In genomic region chrX:142821846-142822245, GRCm38 (mm10) we compare ENCODE assay signal across 9 mouse cellular contexts.
DNase-seq lines count a peak whose midpoint lies in the region; ATAC-seq and TF ChIP-seq lines count a peak whose summit lies in the region.
"Had no signal": no experiment of that assay in that cellular context is flagged by ENCODE, and none has a peak within 500 bp of the region (broad histone marks: within the 10 kb centered on the region; RNA-seq: fewer than 3 reads in every experiment).

No protein-coding gene starts in this region.

- TF ChIP-seq POLR2A in limb, embryonic 14.5 days (IDR thresholded peaks at IDR 0.05; ENCODE audit: borderline replicate concordance, extremely low read depth, insufficient read depth, insufficient read length) = no peak

- H3K27ac ChIP-seq in forebrain, embryonic 10.5 days = no peak overlapping the region
- no peak overlapping the region for H3K27ac ChIP-seq in forebrain, embryonic 15.5 days (replicated peaks)
- H3K27ac ChIP-seq in limb, embryonic 14.5 days (replicated peaks; ENCODE audit: low read depth, low read length) = no peak overlapping the region
- H3K27ac ChIP-seq in limb, embryonic 10.5 days = no peak overlapping the region

- peaks cover 38% of the 10 kb centered on the region for H3K27me3 ChIP-seq in forebrain, embryonic 10.5 days (ENCODE audit: poor library complexity, severe bottlenecking)
- no peaks in the 10 kb centered on the region for H3K27me3 ChIP-seq in forebrain, embryonic 15.5 days
- no peaks in the 10 kb centered on the region for H3K27me3 ChIP-seq in limb, embryonic 14.5 days (ENCODE audit: control insufficient read depth, insufficient read depth, low read length)
- H3K27me3 ChIP-seq in limb, embryonic 10.5 days (ENCODE audit: low read depth, poor library complexity, severe bottlenecking) = peaks cover 87% of the 10 kb centered on the region

- WGBS in forebrain, embryonic 10.5 days = 29% methylated on average over 3 of the region's 3 CpGs
- 36% methylated on average over 3 of the region's 3 CpGs for whole genome bisulfite sequencing in forebrain, embryonic 15.5 days
- 25% methylated on average over 3 of the region's 3 CpGs for WGBS in limb, embryonic 14.5 days
- 38% methylated on average over 3 of the region's 3 CpGs for WGBS in limb, embryonic 10.5 days

- DNase-seq in forebrain, embryonic 10.5 days (ENCODE audit: extremely low spot score, low spot score) = peak; percentile 29
- peak; percentile 6 for DNase-seq in limb, embryonic 14.5 days (ENCODE audit: low spot score)
- DNase-seq in limb, embryonic 10.5 days (ENCODE audit: low spot score) = no peak
- peak; percentile 6 to 23 for DNase-seq in CD8-positive naive resting alpha-beta T cell, adult 2 months (ENCODE audit: low read depth in 2 of 2, low spot score in 2 of 2)
- peak; percentile 39 for DNase-seq in embryo, embryonic 11 days
- DNase-seq in spleen, adult 12 weeks (ENCODE audit: low spot score) = no peak
- no peak for DNase-seq in left cerebral cortex, adult 11 months (ENCODE audit: low spot score)
- DNase-seq: kidney, postnatal 36 days had no signal

- no peak for ATAC-seq in forebrain, embryonic 15.5 days (replicated peaks)
- no peak for ATAC-seq in limb, embryonic 14.5 days (ENCODE audit: low FRiP score, low read depth)

- peaks cover 18% of the 10 kb centered on the region for H3K4me1 ChIP-seq in forebrain, embryonic 10.5 days
- H3K4me1 ChIP-seq in forebrain, embryonic 15.5 days = no peaks in the 10 kb centered on the region
- H3K4me1 ChIP-seq in limb, embryonic 14.5 days (ENCODE audit: control insufficient read depth, insufficient read depth, low read length) = no peaks in the 10 kb centered on the region
- peaks cover 34% of the 10 kb centered on the region for H3K4me1 ChIP-seq in limb, embryonic 10.5 days

- no peaks in the 10 kb centered on the region for H3K9me3 ChIP-seq in forebrain, embryonic 10.5 days
- no peaks in the 10 kb centered on the region for H3K9me3 ChIP-seq in forebrain, embryonic 15.5 days
- no peaks in the 10 kb centered on the region for H3K9me3 ChIP-seq in limb, embryonic 14.5 days (ENCODE audit: control insufficient read depth, low read length)
- no peaks in the 10 kb centered on the region for H3K9me3 ChIP-seq in limb, embryonic 10.5 days (replicated peaks)

- no peak overlapping the region for H3K4me3 ChIP-seq in forebrain, embryonic 10.5 days
- no peak overlapping the region for H3K4me3 ChIP-seq in forebrain, embryonic 15.5 days
- no peak overlapping the region for H3K4me3 ChIP-seq in limb, embryonic 14.5 days (replicated peaks; ENCODE audit: low read length)
- H3K4me3 ChIP-seq in limb, embryonic 10.5 days = no peak overlapping the region

- H3K36me3 ChIP-seq in forebrain, embryonic 10.5 days (replicated peaks) = no peaks in the 10 kb centered on the region
- no peaks in the 10 kb centered on the region for H3K36me3 ChIP-seq in forebrain, embryonic 15.5 days
- H3K36me3 ChIP-seq in limb, embryonic 14.5 days (ENCODE audit: control insufficient read depth, insufficient read depth, low read length) = no peaks in the 10 kb centered on the region
- no peaks in the 10 kb centered on the region for H3K36me3 ChIP-seq in limb, embryonic 10.5 days

- H3K9ac ChIP-seq in forebrain, embryonic 15.5 days (replicated peaks) = no peak overlapping the region
- no peak overlapping the region for H3K9ac ChIP-seq in limb, embryonic 14.5 days (ENCODE audit: low read depth, low read length, severe bottlenecking)

- H3K4me2 ChIP-seq in forebrain, embryonic 15.5 days (replicated peaks) = no peak overlapping the region
- no peak overlapping the region for H3K4me2 ChIP-seq in limb, embryonic 14.5 days (replicated peaks; ENCODE audit: low read depth, low read length, severe bottlenecking)

Comparison
In these comparisons a context has a peak if more than half of its experiments do, and no peak if none do; other contexts are left out.
1. DNase-seq: peak in forebrain, embryonic 10.5 days (single experiment), limb, embryonic 14.5 days (single experiment), CD8-positive naive resting alpha-beta T cell, adult 2 months (2 of 2) and embryo, embryonic 11 days (single experiment); none in limb, embryonic 10.5 days (single experiment), spleen, adult 12 weeks (single experiment) and left cerebral cortex, adult 11 months (single experiment).